Mouse (Mus musculus): ENCODE data around the gene Mrpl4.

- TF ChIP-seq CHD2 (IDR thresholded peaks at IDR 0.05; ENCODE audit: low read depth, low read length), result no peak
- no peak for TF ChIP-seq ZNF384 (IDR thresholded peaks at IDR 0.05; ENCODE audit: low read depth, low read length)
- no peak for TF ChIP-seq ZC3H11A (IDR thresholded peaks at IDR 0.05; ENCODE audit: borderline replicate concordance, low read depth, low read length)
Observed at GRCm38 (mm10) chr9:20986952-20987686, 15.4 kb upstream of the Mrpl4 start.

Measured in ES-E14 (cell line).